Mouse (Mus musculus) G1E (cell line): ENCODE results near the gene Gpc5.

ENCODE experiments used
- CTCF ChIP-seq: IDR thresholded peaks from 2 replicates; pipeline ENCODE4 v1.5.1; 2012; ENCODE audit warnings: low read depth, low read length, inconsistent platforms, mixed read lengths
- POLR2AphosphoS5 ChIP-seq: IDR thresholded peaks from 2 replicates; pipeline ENCODE4 v1.6.1; 2012; ENCODE audit warnings: low read depth, low read length, inconsistent platforms; ENCODE audit not compliant: insufficient replicate concordance

- TF ChIP-seq CTCF (no peak), POLR2AphosphoS5 (no peak)
These were observed 234.4 kb downstream of the Gpc5 start for GRCm38 (mm10) chr14:115326426-115326825.
